Mouse (Mus musculus): Measurements from ENCODE around the gene Cyp2b9. TPM values are rescaled to one million over a fixed set of nuclear protein-coding genes. Genes with fewer than 3 reads are reported as not detected.
"Not testable (repeated sequence)": the region's sequence is repeated elsewhere in the genome, so short reads cannot be mapped to it uniquely, and the experiment has no call there.

Cyp2b9 gene
- not detected in 2 replicates for polyA plus RNA-seq (2012; ENCODE audit: insufficient read depth, low replicate concordance)

DNA sequence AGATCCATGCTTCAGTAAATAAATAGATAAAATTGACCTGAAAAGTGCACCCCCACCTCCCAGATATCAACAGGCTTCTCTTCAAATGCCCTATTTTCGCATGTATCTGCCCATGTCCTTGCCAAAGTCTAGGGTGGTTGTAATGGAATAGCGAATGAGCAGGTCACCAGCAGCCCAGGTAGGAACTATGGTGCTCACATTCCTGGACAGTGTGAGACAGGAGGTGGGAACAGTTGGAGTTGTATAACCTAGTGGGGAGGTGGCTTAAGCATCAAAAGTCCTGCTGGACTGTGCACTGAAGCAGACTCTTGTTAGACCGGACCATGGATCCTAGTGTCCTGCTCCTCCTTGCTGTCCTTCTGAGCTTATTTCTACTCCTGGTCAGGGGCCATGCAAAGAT, at the start of gene Cyp2b9:
Gene Cyp2b9, plus strand, starts transcription at position 301 of the 400 bp plus-strand sequence.
- not testable (repeated sequence) for H3K27me3 ChIP-seq (replicated peaks); H3K4me1 ChIP-seq; H3K36me3 ChIP-seq (replicated peaks; ENCODE audit: low read length); H3K9me3 ChIP-seq; H3K4me3 ChIP-seq (replicated peaks)

- not testable (repeated sequence) for H3K4me3 ChIP-seq (replicated peaks); H3K4me1 ChIP-seq; H3K27me3 ChIP-seq (replicated peaks); H3K36me3 ChIP-seq (replicated peaks; ENCODE audit: low read length); H3K9me3 ChIP-seq
Measured at GRCm38 (mm10) chr7:26139623-26140022, 33.6 kb upstream of the Cyp2b9 start.

GRCm38 (mm10) chr7:26143657-26144056, 29.6 kb upstream of the Cyp2b9 start:
- H3K9me3 ChIP-seq; H3K36me3 ChIP-seq (replicated peaks; ENCODE audit: low read length); H3K27me3 ChIP-seq (replicated peaks); H3K4me3 ChIP-seq (replicated peaks); H3K4me1 ChIP-seq: not testable (repeated sequence)

GRCm38 (mm10) chr7:26168765-26169536, 4.3 kb upstream of the Cyp2b9 start:
- not testable (repeated sequence) for H3K4me1 ChIP-seq; H3K36me3 ChIP-seq (replicated peaks; ENCODE audit: low read length); H3K9me3 ChIP-seq; H3K4me3 ChIP-seq (replicated peaks); H3K27me3 ChIP-seq (replicated peaks)

- Histone ChIP-seq H3K4me3 (replicated peaks) (no peak overlapping the region), H3K36me3 (replicated peaks; ENCODE audit: low read length) (no peaks in the 10 kb centered on the region), H3K9me3 (no peaks in the 10 kb centered on the region), H3K27me3 (replicated peaks) (no peaks in the 10 kb centered on the region), H3K4me1 (no peaks in the 10 kb centered on the region)
- TF ChIP-seq GATA1 (IDR thresholded peaks at IDR 0.05; ENCODE audit: borderline replicate concordance, low read length): no peak
- TF ChIP-seq FLI1 (IDR thresholded peaks at IDR 0.05; ENCODE audit: low read length): no peak
Measured at GRCm38 (mm10) chr7:26201083-26201482, 27.9 kb downstream of the Cyp2b9 start.

- H3K4me3 ChIP-seq (replicated peaks); H3K9me3 ChIP-seq; H3K36me3 ChIP-seq (replicated peaks; ENCODE audit: low read length); H3K27me3 ChIP-seq (replicated peaks); H3K4me1 ChIP-seq: not testable (repeated sequence)
Measured at GRCm38 (mm10) chr7:26260034-26260433, 86.8 kb downstream of the Cyp2b9 start, which contains the start of gene Vmn1r184. TSS of gene Vmn1r184 (plus strand) at chr7:26260334.

Other genes starting within 250 kb of the Cyp2b9 start
- not detected in 2 replicates for gene Cyp2b13, start 111.9 kb upstream of the Cyp2b9 start, polyA plus RNA-seq (2012; ENCODE audit: insufficient read depth, low replicate concordance)
- not detected in 2 replicates for gene Vmn1r184, start 86.9 kb downstream of the Cyp2b9 start, polyA plus RNA-seq (2012; ENCODE audit: insufficient read depth, low replicate concordance)
- gene Cyp2a4, start 133.8 kb downstream of the Cyp2b9 start, polyA plus RNA-seq (2012; ENCODE audit: insufficient read depth, low replicate concordance): not detected in 2 replicates
- 0.55 TPM in 1 of 2 replicates, not detected in the other for gene Nlrp9c, start 230.3 kb downstream of the Cyp2b9 start, polyA plus RNA-seq (2012; ENCODE audit: insufficient read depth, low replicate concordance)

Measured in megakaryocyte, embryonic 14.5 days (primary cell).